Mouse (Mus musculus): ENCODE data around the gene Ccdc90b. TPM values are rescaled to one million over a fixed set of nuclear protein-coding genes. Genes with fewer than 3 reads are reported as not detected.

Gene Ccdc90b
- total RNA-seq, 1 experiment from 2014 or later: 7.3 TPM

Other genes with a start within 250 kb of the Ccdc90b start
- gene Ankrd42, start 76.0 kb downstream of the Ccdc90b start, total RNA-seq (2017): 0.12 TPM in 1 of 2 replicates, not detected in the other
- 219 and 235 TPM in 2 replicates for gene Pcf11, start 108.8 kb downstream of the Ccdc90b start, total RNA-seq (2017)
- 14.7 and 24.9 TPM in 2 replicates for gene Rab30, start 180.5 kb downstream of the Ccdc90b start, total RNA-seq (2017)